ENCODE assay signal across 20 mouse cellular contexts in the genomic region with DNA sequence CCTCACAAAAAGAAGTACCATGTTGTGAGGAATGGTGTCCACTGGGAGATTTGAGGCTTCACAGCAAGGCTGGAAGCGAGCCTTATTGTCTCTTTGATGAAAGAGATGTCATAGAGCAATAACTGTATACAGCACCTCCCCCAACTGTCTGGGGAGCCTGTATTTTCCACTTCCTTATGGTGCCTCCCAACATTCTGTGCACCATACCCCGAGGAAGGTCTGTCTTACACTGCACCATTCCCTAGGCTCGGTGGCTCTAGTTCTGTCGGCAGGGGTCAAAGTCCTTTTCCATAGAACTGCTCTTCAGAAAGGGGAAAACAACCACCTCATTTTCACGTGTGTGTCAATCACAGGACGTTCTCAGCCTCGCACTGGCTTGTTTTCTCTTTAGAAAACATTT.
"Had no signal": no experiment of that assay in that cellular context is flagged by ENCODE, and none has a peak within 500 bp of the region (broad histone marks: within the 10 kb centered on the region; RNA-seq: fewer than 3 reads in every experiment).

No protein-coding gene starts in this region.

- H3K4me2 ChIP-seq: liver, embryonic 15.5 days; lung, embryonic 15.5 days; midbrain, embryonic 11.5 days; midbrain, embryonic 13.5 days; midbrain, embryonic 15.5 days; neural tube, embryonic 12.5 days had no signal

- H3K36me3 ChIP-seq: liver, embryonic 15.5 days; lung, embryonic 15.5 days; midbrain, embryonic 13.5 days; midbrain, embryonic 15.5 days; neural tube, embryonic 12.5 days had no signal

- ATAC-seq: liver, postnatal 0 days; lung, postnatal 0 days; midbrain, embryonic 13.5 days; midbrain, embryonic 15.5 days had no signal

- H3K9ac ChIP-seq: liver, embryonic 15.5 days; liver, postnatal 0 days; lung, embryonic 15.5 days; midbrain, embryonic 13.5 days; midbrain, embryonic 15.5 days; neural tube, embryonic 12.5 days had no signal

- DNase-seq: liver, postnatal 0 days; lung, adult 2 months; lung, postnatal 14 days; lung, postnatal 36 days; right cerebral cortex, adult 18-20 months; right cerebral cortex, postnatal 25 days; right cerebral cortex, postnatal 4 days; spleen, adult 18-20 months; thymus, adult 2 months; thymus, postnatal 25 days; thymus, postnatal 4 days had no signal

- H3K4me1 ChIP-seq: liver, embryonic 15.5 days; lung, embryonic 15.5 days; megakaryocyte, embryonic 14.5 days; midbrain, embryonic 13.5 days; midbrain, embryonic 15.5 days; neural tube, embryonic 12.5 days had no signal

- H3K4me3 ChIP-seq: liver, embryonic 15.5 days; lung, embryonic 15.5 days; megakaryocyte, embryonic 14.5 days; midbrain, embryonic 13.5 days; midbrain, embryonic 15.5 days; neural tube, embryonic 12.5 days had no signal

- H3K27me3 ChIP-seq: liver, embryonic 15.5 days; lung, embryonic 15.5 days; megakaryocyte, embryonic 14.5 days; midbrain, embryonic 13.5 days; midbrain, embryonic 15.5 days; neural tube, embryonic 12.5 days had no signal

- H3K9me3 ChIP-seq: liver, embryonic 15.5 days; lung, embryonic 15.5 days; megakaryocyte, embryonic 14.5 days; midbrain, embryonic 13.5 days; midbrain, embryonic 15.5 days; neural tube, embryonic 12.5 days had no signal

- H3K27ac ChIP-seq: liver, embryonic 15.5 days; lung, embryonic 15.5 days; macrophage; midbrain, embryonic 13.5 days; midbrain, embryonic 15.5 days; neural tube, embryonic 12.5 days had no signal
